Mouse (Mus musculus): ENCODE data around the gene Tpr.

The Tpr gene

DNA sequence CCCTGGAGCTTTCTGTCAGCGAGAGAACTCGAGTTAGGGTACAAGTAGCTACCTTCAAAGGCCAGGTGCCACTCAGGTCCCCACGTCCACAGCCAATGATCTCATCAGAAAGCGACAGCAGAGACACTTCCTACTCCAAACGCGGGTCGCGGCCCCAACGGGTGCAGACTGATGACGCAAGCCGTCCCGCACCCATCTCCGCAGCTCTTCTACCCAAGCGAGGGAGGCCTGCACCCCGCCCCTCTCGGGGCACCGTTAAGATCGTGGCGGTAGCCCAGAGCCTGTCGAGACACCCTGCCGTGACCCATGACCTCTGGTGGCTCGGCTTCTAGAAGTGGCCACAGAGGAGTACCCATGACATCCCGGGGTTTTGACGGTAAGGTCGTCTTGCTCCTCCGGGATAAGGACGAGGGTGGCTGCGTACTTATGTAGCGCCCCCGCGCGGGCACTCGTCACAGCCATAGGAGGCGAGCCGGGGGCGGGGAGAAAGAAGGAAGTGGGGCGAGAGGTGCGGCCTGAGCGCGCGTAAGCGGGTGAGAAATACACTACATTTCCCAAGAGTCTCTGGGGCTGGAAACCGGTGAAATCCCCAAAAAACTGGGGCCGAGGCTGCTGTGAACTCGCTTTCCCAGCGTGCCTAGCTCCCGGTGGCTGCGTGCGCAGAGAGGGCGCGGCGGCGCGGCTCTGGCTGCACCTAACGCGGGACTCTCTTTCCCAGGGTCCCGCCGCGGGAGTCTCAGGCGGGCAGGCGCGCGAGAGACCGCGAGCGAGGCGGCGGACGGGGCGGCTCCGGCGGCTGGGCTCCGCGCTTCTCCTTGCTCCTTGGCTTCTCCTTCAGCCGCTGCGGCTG, at the start of gene Tpr, which contains the start of gene Odr4:
TSS of gene Tpr (plus strand) at position 201 of the 850 bp plus-strand sequence.
TSS of gene Odr4 (minus strand) at position 443 of the 850 bp plus-strand sequence.
- in situ Hi-C loops (cut with MboI, MseI), result no loop called here

DNA sequence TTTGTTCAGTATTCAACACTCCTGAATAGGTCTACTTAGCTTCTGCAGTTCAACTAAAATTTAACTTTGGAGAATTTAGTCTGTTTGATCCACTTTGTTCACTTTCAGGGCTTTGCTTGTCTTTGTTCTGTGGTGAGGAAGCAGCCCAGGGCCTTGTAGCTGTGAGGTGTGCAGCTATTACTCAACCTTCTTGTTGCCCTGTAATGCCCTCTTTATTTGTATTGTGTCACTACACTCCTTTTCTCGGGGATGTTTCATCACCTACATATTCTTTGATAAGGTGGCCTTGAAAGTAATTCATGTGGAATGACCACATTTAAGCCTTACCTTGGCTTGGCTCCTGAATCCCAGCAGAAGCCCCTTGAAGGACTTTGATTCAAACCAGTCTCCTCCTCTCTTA, 31.8 kb upstream of the Tpr start:
- in situ Hi-C loops (cut with MboI, MseI), result no loop called here

DNA sequence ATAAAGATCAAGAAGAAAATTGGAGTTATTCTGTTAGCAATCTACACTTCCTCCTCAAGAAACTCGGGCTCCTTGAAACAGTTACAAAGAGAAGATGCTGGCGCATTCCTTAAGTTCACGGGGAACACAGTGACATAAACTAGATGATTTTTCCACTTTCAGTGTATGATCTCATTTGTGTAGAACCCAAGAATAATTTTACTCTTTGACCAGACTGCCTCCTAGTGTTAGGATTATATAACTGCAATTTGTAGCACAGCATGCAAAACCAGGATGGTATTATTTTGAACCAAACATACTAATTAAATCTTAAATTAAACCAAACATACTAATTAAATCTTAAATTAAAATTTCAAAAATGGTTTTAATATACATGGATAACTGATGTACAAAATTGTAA, 19.7 kb upstream of the Tpr start:
- in situ Hi-C loops (cut with MboI, MseI), result no loop called here

DNA sequence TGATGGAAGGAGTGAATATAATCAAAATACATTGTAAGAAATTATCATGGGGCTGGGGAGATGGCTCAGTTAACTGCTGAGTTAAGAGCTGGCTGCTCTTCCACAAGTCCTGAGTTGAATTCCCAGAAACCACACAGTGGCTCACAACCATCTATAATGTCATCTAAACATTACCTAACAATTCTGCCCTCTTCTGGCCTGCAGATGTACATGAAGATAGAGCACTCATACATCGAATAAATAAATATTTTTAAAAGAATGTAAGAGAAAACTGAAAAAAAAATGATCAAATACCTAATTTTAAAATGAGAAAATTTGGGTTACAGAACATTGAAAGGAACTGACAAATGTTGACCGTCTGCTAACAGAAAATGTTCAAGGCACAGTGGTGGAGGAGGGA, 18.4 kb upstream of the Tpr start:
- in situ Hi-C loops (cut with MboI, MseI), result no loop called here

DNA sequence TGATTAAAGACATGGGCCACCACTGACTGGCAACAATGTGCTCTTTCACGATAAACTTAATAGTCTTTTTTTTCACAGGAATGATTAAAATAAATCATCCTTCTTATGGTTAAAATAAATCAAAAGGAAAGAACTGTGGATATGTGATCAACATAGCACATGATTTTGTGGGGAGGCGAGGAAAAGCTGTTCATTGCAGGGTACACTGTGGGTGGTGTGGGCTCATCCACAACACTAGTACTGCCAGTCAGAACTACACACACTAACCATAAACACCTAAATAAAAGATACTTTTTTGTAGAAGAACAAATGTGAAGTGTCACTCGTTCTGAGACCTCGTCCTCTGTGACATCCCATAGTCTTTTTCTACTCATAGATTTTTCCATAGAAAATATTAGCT, 8.5 kb upstream of the Tpr start:
- in situ Hi-C loops (cut with MboI, MseI), result no loop called here

DNA sequence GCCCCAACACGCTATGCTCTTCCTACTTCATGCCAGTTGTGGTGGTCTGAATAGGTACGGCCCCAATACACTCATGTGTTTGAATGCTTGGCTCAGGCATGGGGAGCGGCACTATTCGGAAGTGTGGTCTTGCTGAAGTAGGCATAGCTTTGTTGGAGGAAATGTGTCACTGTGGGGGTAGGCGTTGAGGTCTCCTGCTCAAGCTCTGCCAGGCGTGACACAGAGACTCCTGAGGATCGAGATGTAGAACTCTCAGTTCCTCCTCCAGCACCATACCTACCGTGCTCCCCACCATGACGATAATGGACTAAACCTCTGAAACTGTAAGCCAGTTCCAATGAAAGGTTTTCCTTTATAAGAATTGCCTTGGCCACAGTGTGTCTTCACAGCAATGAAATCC, 5.1 kb upstream of the Tpr start:
- in situ Hi-C loops (cut with MboI, MseI), result no loop called here

DNA sequence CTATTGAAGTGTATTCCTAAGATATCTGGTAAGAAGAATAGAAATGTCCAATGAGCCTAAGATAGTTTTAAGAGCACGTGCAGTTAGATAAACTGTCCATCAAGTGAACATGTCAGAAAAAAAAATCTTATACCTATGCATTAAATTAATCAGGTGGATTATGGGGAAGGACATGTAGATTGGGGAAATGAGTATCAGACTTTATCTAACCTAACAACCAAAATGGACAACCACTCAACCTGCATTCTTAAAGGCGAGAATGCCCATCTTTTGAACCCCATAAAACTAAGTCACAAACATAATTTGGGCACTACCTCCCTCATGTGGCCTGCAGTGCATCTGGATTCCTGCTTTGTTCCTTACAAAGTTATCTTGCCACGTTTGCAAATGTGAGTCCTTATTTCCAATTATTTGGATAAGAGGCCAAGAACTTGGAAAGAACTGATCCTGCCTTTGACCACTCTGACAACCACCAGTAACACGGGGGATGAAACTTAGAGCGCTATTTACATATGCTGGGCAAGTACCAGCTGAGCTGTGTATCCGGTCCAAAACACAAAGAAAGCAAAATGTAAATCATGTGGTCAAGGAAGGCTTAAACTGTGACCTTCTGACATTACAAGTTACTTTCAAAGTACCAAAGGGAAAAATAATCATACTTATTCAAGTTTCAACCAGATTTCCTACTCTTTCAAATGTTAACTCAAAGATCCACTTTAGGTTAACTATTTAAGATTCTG, 3.1 kb upstream of the Tpr start:
- in situ Hi-C loops (cut with MboI, MseI), result no loop called here

DNA sequence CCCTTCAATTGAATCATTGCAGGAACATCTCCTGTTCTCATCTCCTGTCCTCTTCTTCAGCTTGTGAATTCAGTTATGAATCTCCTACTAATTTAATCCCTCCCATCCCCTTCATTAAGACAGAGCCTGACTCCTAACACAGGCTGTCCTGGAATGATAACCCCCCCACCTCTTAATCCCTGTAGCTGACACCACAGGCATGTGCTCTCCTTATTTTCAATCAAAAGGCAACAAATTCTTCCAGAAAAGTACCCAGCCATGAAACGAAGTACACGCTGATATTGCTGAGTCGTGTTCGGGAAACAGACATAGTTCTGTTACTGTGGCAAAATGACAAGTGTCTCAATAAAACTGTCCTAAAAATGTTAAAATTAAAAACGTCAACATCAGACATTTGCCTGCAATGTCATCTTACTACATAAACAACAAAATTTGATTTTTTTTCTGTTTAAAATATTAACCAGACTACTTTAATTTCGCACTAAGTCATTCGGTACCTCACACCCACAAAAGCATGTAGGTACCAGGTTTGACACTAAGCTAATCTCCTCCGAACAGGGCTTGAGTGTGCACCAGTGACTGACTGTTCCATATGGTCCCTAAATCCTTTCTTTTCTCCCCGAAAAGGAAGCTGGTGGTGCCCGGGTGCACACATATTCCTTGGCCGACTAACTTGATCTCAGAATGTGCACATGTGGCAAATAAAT, 554 bp upstream of the Tpr start:
- in situ Hi-C loops (cut with MboI, MseI), result no loop called here

DNA sequence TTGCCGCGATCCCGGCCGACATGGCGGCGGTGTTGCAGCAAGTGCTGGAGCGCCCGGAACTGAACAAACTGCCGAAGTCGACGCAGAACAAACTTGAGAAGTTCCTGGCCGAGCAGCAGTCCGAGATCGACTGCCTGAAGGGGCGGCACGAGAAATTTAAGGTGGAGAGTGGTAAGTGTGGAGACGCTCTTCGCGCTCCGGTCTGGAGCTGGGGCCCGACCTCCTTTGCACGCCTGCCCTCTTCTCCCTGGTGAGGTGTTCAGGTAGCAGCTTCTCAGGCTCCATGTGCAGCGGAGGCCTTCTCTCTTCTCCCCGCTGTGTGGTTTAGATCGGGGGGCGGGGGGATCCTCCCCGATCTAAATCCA, 832 bp downstream of the Tpr start:
- in situ Hi-C loops (cut with MboI, MseI), result no loop called here

DNA sequence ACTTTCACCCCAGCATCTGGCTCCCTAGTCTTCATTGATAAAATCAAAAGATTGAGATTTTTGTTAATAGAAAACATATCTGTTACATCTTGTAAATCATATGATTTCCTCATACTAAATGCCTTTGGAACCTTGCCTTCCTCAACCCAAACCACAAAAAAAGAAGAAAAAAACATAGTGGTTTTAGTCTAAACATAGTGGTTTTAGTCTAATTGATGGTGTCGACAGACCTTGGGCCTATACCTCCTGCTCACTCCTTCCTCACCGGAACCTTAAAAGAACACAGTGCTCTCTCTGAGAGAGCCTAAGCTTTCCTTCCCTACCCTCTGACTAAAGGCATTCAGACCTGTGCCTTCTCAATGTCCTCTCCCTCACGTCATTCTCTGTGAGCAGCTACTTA, 3.4 kb downstream of the Tpr start:
- in situ Hi-C loops (cut with MboI, MseI), result no loop called here

DNA sequence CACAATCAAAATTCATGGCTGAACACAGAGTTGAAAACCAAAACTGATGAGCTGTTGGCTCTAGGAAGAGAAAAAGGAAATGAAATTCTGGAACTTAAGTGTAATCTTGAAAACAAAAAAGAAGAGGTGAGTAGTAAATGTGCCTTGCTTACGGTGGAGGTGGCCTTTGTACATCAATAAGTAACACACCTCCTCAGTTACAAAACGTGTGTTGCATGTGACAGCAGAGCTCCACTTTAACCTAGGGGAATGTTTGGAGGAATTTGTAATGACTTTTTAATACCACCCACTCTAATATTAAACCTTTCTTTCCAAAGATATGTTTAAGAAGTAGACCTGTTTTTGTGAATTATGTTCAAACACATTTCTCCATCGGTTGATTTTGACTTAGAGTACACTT, 11.3 kb downstream of the Tpr start:
- in situ Hi-C loops (cut with MboI, MseI), result loop anchor here (25.0 kb wide), 1 partner anchor 1033 kb away; the partner anchor contains the start of genes Swt1 and Trmt1l

DNA sequence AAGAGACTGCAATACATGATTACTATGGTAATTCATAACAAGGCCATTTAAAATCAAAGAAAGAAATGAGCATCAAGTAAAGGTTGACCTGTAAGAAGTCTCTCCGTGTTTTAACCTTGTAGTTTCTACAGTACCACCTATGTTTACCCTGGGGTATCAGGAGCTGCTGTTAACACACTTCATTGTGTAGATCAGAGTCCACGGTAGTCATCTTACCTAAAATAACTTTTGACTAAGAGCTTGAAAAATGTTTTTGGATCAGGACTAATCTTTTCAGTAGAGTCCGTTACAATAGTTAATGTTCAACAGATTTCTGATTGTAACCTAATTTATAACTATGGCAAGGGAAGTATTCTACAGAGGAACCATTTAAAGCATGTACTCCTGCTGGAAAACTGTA, 11.9 kb downstream of the Tpr start:
- in situ Hi-C loops (cut with MboI, MseI), result loop anchor here (25.0 kb wide), 1 partner anchor 1033 kb away; the partner anchor contains the start of genes Swt1 and Trmt1l

DNA sequence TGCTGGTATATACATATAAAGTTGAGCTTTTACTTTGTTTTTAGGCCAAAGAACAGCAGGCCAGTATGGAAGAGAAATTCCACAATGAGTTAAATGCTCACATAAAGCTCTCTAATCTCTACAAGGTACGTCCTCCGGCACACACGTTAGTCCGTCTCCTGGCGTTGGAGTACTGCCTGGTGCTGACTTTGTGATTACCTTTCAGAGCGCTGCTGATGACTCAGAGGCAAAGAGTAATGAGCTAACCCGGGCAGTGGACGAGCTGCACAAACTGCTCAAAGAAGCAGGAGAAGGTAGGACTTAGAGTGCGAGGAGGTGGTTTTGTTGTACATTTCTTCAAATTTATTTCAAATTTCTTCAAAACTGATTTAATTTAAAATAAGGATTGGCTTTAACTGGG, 14.6 kb downstream of the Tpr start:
- in situ Hi-C loops (cut with MboI, MseI), result loop anchor here (5.0 to 25.0 kb wide), 2 partner anchors 35 to 1030 kb away; partner anchors contain the start of genes Swt1 and Trmt1l

DNA sequence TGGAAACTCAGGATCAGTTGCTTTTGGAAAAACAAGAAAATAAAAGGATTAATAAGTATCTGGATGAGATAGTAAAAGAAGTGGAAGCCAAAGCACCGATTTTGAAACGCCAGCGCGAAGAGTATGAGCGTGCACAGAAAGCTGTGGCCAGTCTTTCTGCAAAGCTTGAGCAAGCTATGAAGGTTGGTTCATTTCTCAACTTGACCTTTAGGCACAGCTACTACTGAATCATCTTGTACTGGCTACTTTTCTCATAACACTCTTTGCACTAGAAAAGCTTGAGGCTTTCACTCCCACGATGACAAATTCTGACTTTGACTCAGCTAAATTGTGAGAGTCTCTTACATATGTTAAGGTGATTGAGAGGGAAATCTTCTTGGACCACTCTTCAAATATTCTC, 17.4 kb downstream of the Tpr start:
- in situ Hi-C loops (cut with MboI, MseI), result loop anchor here (5.0 to 25.0 kb wide), 2 partner anchors 32 to 1027 kb away; partner anchors contain the start of genes Swt1 and Trmt1l

DNA sequence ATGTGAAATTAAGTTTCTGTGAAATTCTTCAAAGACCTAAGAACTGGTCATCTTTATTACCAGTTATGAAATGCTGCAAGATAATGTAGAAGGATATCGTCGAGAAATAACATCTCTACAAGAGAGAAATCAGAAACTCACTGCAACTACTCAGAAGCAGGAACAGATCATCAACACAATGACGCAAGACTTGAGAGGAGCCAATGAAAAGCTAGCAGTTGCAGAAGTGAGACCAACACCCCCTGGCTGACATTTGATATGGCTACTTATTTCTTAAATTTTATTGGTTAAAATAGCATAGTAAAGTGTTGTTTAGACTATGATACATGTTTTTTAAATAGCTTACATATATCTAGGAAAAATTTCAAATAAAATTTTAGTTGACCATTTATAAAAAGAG, 23.4 kb downstream of the Tpr start:
- in situ Hi-C loops (cut with MboI, MseI), result loop anchor here (25.0 kb wide), 1 partner anchor 1021 kb away; the partner anchor contains the start of genes Swt1 and Trmt1l

DNA sequence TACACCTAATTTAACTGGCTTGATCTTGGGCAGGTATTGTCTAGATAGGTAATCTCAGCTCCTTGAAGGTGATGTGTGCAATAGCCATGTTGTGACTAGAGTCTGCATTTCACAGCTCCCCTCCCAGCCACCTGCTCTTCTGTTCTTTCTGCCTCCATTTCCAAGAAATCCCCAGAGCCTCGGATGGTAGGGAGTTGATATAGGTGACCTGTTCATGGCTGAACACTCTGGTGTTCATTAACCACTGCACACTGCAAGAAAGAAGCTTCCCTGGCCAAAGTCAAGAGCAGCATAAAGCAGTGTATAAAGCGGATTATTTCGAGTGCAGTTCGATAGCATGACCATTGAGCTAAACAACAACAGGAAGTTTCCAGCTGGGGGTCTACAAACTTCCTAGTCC, 25.8 kb downstream of the Tpr start:
- in situ Hi-C loops (cut with MboI, MseI), result loop anchor here (25.0 kb wide), 1 partner anchor 1019 kb away; the partner anchor contains the start of genes Swt1 and Trmt1l

DNA sequence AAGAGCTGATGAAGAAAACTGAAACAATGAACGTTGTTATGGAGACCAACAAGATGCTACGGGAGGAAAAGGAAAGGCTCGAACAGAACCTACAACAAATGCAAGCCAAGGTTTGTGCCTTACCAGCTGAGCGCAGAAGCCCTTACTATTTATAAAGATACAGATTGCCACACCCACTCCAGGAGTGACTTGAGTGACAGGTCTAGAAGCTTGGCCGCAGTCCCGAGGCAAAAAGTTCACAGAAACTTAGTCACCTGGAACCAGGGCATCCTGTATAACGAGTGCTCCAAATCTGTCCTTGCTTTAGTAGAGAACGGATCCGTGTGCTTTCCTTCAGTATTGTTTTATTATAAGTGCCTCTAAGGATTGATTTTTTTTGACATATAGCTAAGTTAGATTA, 33.0 kb downstream of the Tpr start:
- in situ Hi-C loops (cut with MboI, MseI), result no loop called here

DNA sequence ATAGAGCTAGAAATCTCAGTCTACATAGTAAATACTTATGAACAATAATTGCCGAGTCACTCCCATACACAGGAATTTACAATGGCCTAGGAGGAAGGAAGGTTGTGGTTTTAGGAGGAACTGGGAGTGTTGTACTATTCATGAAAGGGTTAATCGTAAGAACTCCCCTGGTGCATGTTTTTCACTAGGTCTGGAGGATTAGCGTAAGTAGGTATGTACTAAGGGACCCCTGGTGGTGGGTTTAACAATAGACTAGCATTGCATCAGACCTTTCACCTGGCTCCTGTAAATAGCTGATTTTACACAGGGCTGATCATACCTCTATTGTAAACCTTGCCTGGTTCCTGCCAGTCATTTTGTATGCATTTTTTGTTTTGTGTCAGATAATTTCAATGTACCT, 33.6 kb downstream of the Tpr start:
- in situ Hi-C loops (cut with MboI, MseI), result no loop called here

DNA sequence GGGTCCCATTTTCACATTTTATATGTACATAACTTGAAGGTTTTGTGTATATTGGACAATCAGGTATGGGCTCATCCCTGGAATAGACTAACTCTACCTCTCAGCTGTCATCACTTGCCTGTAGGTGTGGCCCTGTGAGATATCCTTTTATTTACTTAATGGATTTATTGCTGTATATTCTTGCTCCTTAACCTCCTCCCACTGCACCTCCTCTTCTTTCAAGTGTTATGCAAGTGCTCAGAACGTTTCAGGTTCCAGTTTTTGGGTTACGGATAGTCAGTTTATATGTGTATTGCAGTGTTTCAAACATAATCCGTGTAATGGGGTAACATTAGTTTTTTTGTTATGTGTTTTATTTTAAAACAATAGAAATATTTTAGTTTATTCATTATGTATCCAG, 46.0 kb downstream of the Tpr start:
- in situ Hi-C loops (cut with MboI, MseI), result loop anchor here (5.0 kb wide), 1 partner anchor 919 kb away; no protein-coding TSS in a partner anchor

DNA sequence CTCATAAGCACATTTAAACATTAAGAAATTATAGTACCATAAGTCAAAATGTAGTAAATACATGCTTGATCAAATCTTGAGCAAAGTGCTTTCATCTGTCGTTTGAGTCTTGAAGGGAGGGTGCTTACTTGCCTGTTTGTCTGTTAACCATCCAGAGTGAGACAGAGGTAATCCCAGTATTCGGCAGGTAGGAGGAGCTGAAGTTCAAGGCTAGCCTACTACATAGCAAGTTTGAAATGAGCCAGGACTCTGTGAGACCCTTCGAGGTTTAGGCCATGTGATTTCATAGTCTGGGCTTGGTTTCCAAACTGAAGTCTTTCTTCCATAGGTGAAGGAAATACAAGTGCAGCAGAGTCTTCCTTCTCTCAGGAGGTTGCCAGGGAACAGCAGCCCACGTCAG, 49.1 kb downstream of the Tpr start:
- in situ Hi-C loops (cut with MboI, MseI), result loop anchor here (5.0 kb wide), 1 partner anchor 34 kb away; no protein-coding TSS in a partner anchor

DNA sequence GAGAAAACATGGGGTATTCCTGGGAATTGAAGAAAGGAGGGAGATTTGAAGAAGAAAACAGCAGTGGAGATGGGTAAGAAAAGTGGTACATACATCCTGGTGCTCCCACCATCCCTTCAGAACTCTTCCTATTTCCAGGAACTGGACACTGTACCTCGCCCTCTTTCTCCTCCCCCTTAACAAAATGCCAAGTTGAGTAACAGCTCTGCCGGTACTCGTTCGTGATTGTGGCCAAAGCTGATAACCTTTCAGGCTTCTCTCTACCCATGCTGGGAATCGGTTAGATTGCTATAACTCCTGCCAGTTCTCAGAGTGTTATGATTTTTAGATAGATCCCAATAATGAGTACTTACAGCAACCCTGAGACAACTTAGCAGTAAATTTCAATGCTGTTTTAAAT, 66.3 kb downstream of the Tpr start:
- in situ Hi-C loops (cut with MboI, MseI), result no loop called here

DNA sequence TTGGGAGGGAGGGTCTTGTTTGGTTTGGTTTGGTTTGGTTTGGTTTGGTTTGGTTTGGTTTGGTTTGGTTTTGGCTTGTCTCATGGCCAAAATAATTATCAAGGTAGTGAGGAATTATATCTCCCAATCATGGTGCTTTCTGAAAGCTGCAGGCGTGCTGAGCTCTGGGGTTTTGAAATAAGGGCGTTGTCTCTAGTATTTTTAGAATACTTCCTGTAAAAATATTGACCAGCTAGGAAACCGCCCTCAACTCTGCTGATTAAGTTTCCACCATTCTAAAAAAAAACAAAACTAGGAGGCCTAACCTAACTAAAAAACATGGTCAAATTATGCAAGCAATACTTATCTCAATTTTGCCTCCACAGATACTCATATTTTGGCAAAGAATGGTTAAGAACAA, 67.0 kb downstream of the Tpr start:
- in situ Hi-C loops (cut with MboI, MseI), result no loop called here
